Mouse (Mus musculus): Measurements from ENCODE around the gene Kat5. TPM values are rescaled to one million over a fixed set of nuclear protein-coding genes. Genes with fewer than 3 reads are reported as not detected.

Kat5 gene
- total and polyA plus RNA-seq, 3 experiments = 40.1 to 106 (median 81.9) TPM

GRCm38 (mm10) chr19:5649298-5649741 is 39.3 kb upstream of the Kat5 start:
- TF ChIP-seq POLR2AphosphoS5 (IDR thresholded peaks at IDR 0.05; ENCODE audit: insufficient replicate concordance, low read depth, low read length) (no peak), GATA1 (IDR thresholded peaks at IDR 0.05; ENCODE audit: borderline replicate concordance, low read length) (no peak), GATA2 (IDR thresholded peaks at IDR 0.05; ENCODE audit: borderline replicate concordance, low read depth, low read length) (no peak), CTCF (IDR thresholded peaks at IDR 0.05; ENCODE audit: low read depth, low read length) (no peak), TAL1 (conservative IDR thresholded peaks at IDR 0.05; ENCODE audit: low read depth, low read length) (no peak)
- Histone ChIP-seq H3K36me3 (replicated peaks) (peaks cover 97% of the 10 kb centered on the region), H3K4me1 (ENCODE audit: insufficient read depth, low read depth, low read length) (peaks cover 7% of the 10 kb centered on the region; the same call in 1 of the 2 replicates), H3K27me3 (ENCODE audit: insufficient read depth, low read length) (no peaks in the 10 kb centered on the region), H3K9me3 (replicated peaks) (peaks cover 4% of the 10 kb centered on the region), H3K4me3 (ENCODE audit: low read depth, low read length) (no peak overlapping the region)
- ATAC-seq (ENCODE audit: extremely low read depth, insufficient number of reproducible peaks, low FRiP score, poor library complexity, severe bottlenecking) = no peak
- DNase-seq (ENCODE audit: low spot score) = no peak

- Histone ChIP-seq H3K27me3 (ENCODE audit: insufficient read depth, low read length) (no peaks in the 10 kb centered on the region), H3K9me3 (replicated peaks) (no peaks in the 10 kb centered on the region), H3K4me3 (ENCODE audit: low read depth, low read length) (no peak overlapping the region), H3K36me3 (replicated peaks) (peaks cover 97% of the 10 kb centered on the region), H3K4me1 (ENCODE audit: insufficient read depth, low read depth, low read length) (peaks cover 7% of the 10 kb centered on the region; the same call in 1 of the 2 replicates)
- TF ChIP-seq POLR2AphosphoS5 (IDR thresholded peaks at IDR 0.05; ENCODE audit: insufficient replicate concordance, low read depth, low read length) (no peak), GATA1 (IDR thresholded peaks at IDR 0.05; ENCODE audit: borderline replicate concordance, low read length) (no peak), CTCF (IDR thresholded peaks at IDR 0.05; ENCODE audit: low read depth, low read length) (no peak), TAL1 (conservative IDR thresholded peaks at IDR 0.05; ENCODE audit: low read depth, low read length) (no peak), GATA2 (IDR thresholded peaks at IDR 0.05; ENCODE audit: borderline replicate concordance, low read depth, low read length) (no peak)
- no peak for DNase-seq (ENCODE audit: low spot score)
- no peak for ATAC-seq (ENCODE audit: extremely low read depth, insufficient number of reproducible peaks, low FRiP score, poor library complexity, severe bottlenecking)
Observed at GRCm38 (mm10) chr19:5648401-5649297, 38.6 kb upstream of the Kat5 start.

- Histone ChIP-seq H3K4me1 (ENCODE audit: insufficient read depth, low read depth, low read length) (peaks cover 7% of the 10 kb centered on the region; the same call in 1 of the 2 replicates), H3K36me3 (replicated peaks) (peaks cover 96% of the 10 kb centered on the region), H3K4me3 (ENCODE audit: low read depth, low read length) (no peak overlapping the region), H3K9me3 (replicated peaks) (no peaks in the 10 kb centered on the region), H3K27me3 (ENCODE audit: insufficient read depth, low read length) (no peaks in the 10 kb centered on the region)
- TF ChIP-seq GATA1 (IDR thresholded peaks at IDR 0.05; ENCODE audit: borderline replicate concordance, low read length) = no peak
- no peak for TF ChIP-seq POLR2AphosphoS5 (IDR thresholded peaks at IDR 0.05; ENCODE audit: insufficient replicate concordance, low read depth, low read length)
- no peak for TF ChIP-seq TAL1 (conservative IDR thresholded peaks at IDR 0.05; ENCODE audit: low read depth, low read length)
- no peak for TF ChIP-seq GATA2 (IDR thresholded peaks at IDR 0.05; ENCODE audit: borderline replicate concordance, low read depth, low read length)
- TF ChIP-seq CTCF (IDR thresholded peaks at IDR 0.05; ENCODE audit: low read depth, low read length) = no peak
- no peak for ATAC-seq (ENCODE audit: extremely low read depth, insufficient number of reproducible peaks, low FRiP score, poor library complexity, severe bottlenecking)
- no peak for DNase-seq (ENCODE audit: low spot score)
Observed at GRCm38 (mm10) chr19:5647791-5648190, 37.8 kb upstream of the Kat5 start.

GRCm38 (mm10) chr19:5646731-5647330 is 36.8 kb upstream of the Kat5 start:
- Histone ChIP-seq H3K4me3 (ENCODE audit: low read depth, low read length) (no peak overlapping the region), H3K36me3 (replicated peaks) (peaks cover 96% of the 10 kb centered on the region), H3K4me1 (ENCODE audit: insufficient read depth, low read depth, low read length) (peaks cover 8% of the 10 kb centered on the region), H3K27me3 (ENCODE audit: insufficient read depth, low read length) (no peaks in the 10 kb centered on the region), H3K9me3 (replicated peaks) (no peaks in the 10 kb centered on the region)
- TF ChIP-seq TAL1 (conservative IDR thresholded peaks at IDR 0.05; ENCODE audit: low read depth, low read length) (no peak), GATA1 (IDR thresholded peaks at IDR 0.05; ENCODE audit: borderline replicate concordance, low read length) (no peak), CTCF (IDR thresholded peaks at IDR 0.05; ENCODE audit: low read depth, low read length) (no peak), POLR2AphosphoS5 (IDR thresholded peaks at IDR 0.05; ENCODE audit: insufficient replicate concordance, low read depth, low read length) (no peak), GATA2 (IDR thresholded peaks at IDR 0.05; ENCODE audit: borderline replicate concordance, low read depth, low read length) (no peak)
- ATAC-seq (ENCODE audit: extremely low read depth, insufficient number of reproducible peaks, low FRiP score, poor library complexity, severe bottlenecking) (no peak), DNase-seq (ENCODE audit: low spot score) (no peak)

- Histone ChIP-seq H3K4me3 (ENCODE audit: low read depth, low read length) (no peak overlapping the region), H3K4me1 (ENCODE audit: insufficient read depth, low read depth, low read length) (peaks cover 23% of the 10 kb centered on the region), H3K36me3 (replicated peaks) (peaks cover 96% of the 10 kb centered on the region), H3K9me3 (replicated peaks) (no peaks in the 10 kb centered on the region), H3K27me3 (ENCODE audit: insufficient read depth, low read length) (no peaks in the 10 kb centered on the region)
- DNase-seq (ENCODE audit: low spot score) (no peak), ATAC-seq (ENCODE audit: extremely low read depth, insufficient number of reproducible peaks, low FRiP score, poor library complexity, severe bottlenecking) (no peak)
- TF ChIP-seq CTCF (IDR thresholded peaks at IDR 0.05; ENCODE audit: low read depth, low read length) (no peak), GATA2 (IDR thresholded peaks at IDR 0.05; ENCODE audit: borderline replicate concordance, low read depth, low read length) (no peak), TAL1 (conservative IDR thresholded peaks at IDR 0.05; ENCODE audit: low read depth, low read length) (no peak), GATA1 (IDR thresholded peaks at IDR 0.05; ENCODE audit: borderline replicate concordance, low read length) (no peak), POLR2AphosphoS5 (IDR thresholded peaks at IDR 0.05; ENCODE audit: insufficient replicate concordance, low read depth, low read length) (no peak)
Observed at GRCm38 (mm10) chr19:5645280-5645679, 35.2 kb upstream of the Kat5 start.

- ATAC-seq (ENCODE audit: extremely low read depth, insufficient number of reproducible peaks, low FRiP score, poor library complexity, severe bottlenecking) (no peak), DNase-seq (ENCODE audit: low spot score) (no peak)
- Histone ChIP-seq H3K4me3 (ENCODE audit: low read depth, low read length) (no peak overlapping the region), H3K36me3 (replicated peaks) (peaks cover 84% of the 10 kb centered on the region), H3K9me3 (replicated peaks) (no peaks in the 10 kb centered on the region), H3K27me3 (ENCODE audit: insufficient read depth, low read length) (no peaks in the 10 kb centered on the region), H3K4me1 (ENCODE audit: insufficient read depth, low read depth, low read length) (peaks cover 45% of the 10 kb centered on the region)
- TF ChIP-seq CTCF (IDR thresholded peaks at IDR 0.05; ENCODE audit: low read depth, low read length) (no peak), GATA2 (IDR thresholded peaks at IDR 0.05; ENCODE audit: borderline replicate concordance, low read depth, low read length) (no peak), POLR2AphosphoS5 (IDR thresholded peaks at IDR 0.05; ENCODE audit: insufficient replicate concordance, low read depth, low read length) (no peak), GATA1 (IDR thresholded peaks at IDR 0.05; ENCODE audit: borderline replicate concordance, low read length) (no peak), TAL1 (conservative IDR thresholded peaks at IDR 0.05; ENCODE audit: low read depth, low read length) (no peak)
Observed at GRCm38 (mm10) chr19:5641641-5642040, 31.6 kb upstream of the Kat5 start.
